Mouse (Mus musculus): Measurements from ENCODE around the gene Myo18a. TPM values are rescaled to one million over a fixed set of nuclear protein-coding genes. Genes with fewer than 3 reads are reported as not detected.

The Myo18a gene
- polyA plus RNA-seq, 1 experiment, result 93.1 TPM

GRCm38 (mm10) chr11:77896011-77896410, 133.0 kb downstream of the Myo18a start:
- no peaks in the 10 kb centered on the region for H3K27me3 ChIP-seq (replicated peaks; ENCODE audit: control insufficient read depth, insufficient read depth, low read length)
- no peak for DNase-seq
- TF ChIP-seq POLR2A (IDR thresholded peaks at IDR 0.05; ENCODE audit: low read depth, low read length), result no peak
- TF ChIP-seq CTCF (conservative IDR thresholded peaks at IDR 0.05; ENCODE audit: insufficient read depth, insufficient read length, low read depth, low read length), result no peak
- H3K36me3 ChIP-seq (ENCODE audit: control insufficient read depth, insufficient read depth, low read length), result no peaks in the 10 kb centered on the region
- peaks cover 21% of the 10 kb centered on the region for H3K4me1 ChIP-seq (ENCODE audit: control insufficient read depth, insufficient read depth, low read length)
- no peak overlapping the region for H3K4me3 ChIP-seq (ENCODE audit: insufficient read depth, low read depth, low read length)
- no peak overlapping the region for H3K27ac ChIP-seq (ENCODE audit: insufficient read depth, low read depth, low read length)
- 42% methylated on average over 9 of the region's 9 CpGs for WGBS

- no peak for DNase-seq
- H3K27me3 ChIP-seq (replicated peaks; ENCODE audit: control insufficient read depth, insufficient read depth, low read length), result no peaks in the 10 kb centered on the region
- peaks cover 19% of the 10 kb centered on the region for H3K4me1 ChIP-seq (ENCODE audit: control insufficient read depth, insufficient read depth, low read length)
- TF ChIP-seq CTCF (conservative IDR thresholded peaks at IDR 0.05; ENCODE audit: insufficient read depth, insufficient read length, low read depth, low read length) (no peak), POLR2A (IDR thresholded peaks at IDR 0.05; ENCODE audit: low read depth, low read length) (no peak)
- H3K36me3 ChIP-seq (ENCODE audit: control insufficient read depth, insufficient read depth, low read length), result no peaks in the 10 kb centered on the region
- H3K27ac ChIP-seq (ENCODE audit: insufficient read depth, low read depth, low read length), result no peak overlapping the region
- no peak overlapping the region for H3K4me3 ChIP-seq (ENCODE audit: insufficient read depth, low read depth, low read length)
- 55% methylated on average over 6 of the region's 6 CpGs for WGBS
Observed at GRCm38 (mm10) chr11:77896480-77896819, 133.4 kb downstream of the Myo18a start.

- H3K4me1 ChIP-seq (ENCODE audit: control insufficient read depth, insufficient read depth, low read length), result peaks cover 21% of the 10 kb centered on the region
- H3K27ac ChIP-seq (ENCODE audit: insufficient read depth, low read depth, low read length), result no peak overlapping the region
- no peaks in the 10 kb centered on the region for H3K27me3 ChIP-seq (replicated peaks; ENCODE audit: control insufficient read depth, insufficient read depth, low read length)
- no peak for DNase-seq
- 43% methylated on average over 23 of the region's 23 CpGs for WGBS
- H3K36me3 ChIP-seq (ENCODE audit: control insufficient read depth, insufficient read depth, low read length), result no peaks in the 10 kb centered on the region
- no peak overlapping the region for H3K4me3 ChIP-seq (ENCODE audit: insufficient read depth, low read depth, low read length)
- no peak for TF ChIP-seq CTCF (conservative IDR thresholded peaks at IDR 0.05; ENCODE audit: insufficient read depth, insufficient read length, low read depth, low read length)
- TF ChIP-seq POLR2A (IDR thresholded peaks at IDR 0.05; ENCODE audit: low read depth, low read length), result no peak
Observed at GRCm38 (mm10) chr11:77896820-77897805, 134.1 kb downstream of the Myo18a start.

- Histone ChIP-seq H3K27ac (ENCODE audit: insufficient read depth, low read depth, low read length) (no peak overlapping the region), H3K36me3 (ENCODE audit: control insufficient read depth, insufficient read depth, low read length) (no peaks in the 10 kb centered on the region), H3K27me3 (replicated peaks; ENCODE audit: control insufficient read depth, insufficient read depth, low read length) (no peaks in the 10 kb centered on the region), H3K4me3 (ENCODE audit: insufficient read depth, low read depth, low read length) (no peak overlapping the region), H3K4me1 (ENCODE audit: control insufficient read depth, insufficient read depth, low read length) (peaks cover 7% of the 10 kb centered on the region)
- no peak for DNase-seq
- TF ChIP-seq POLR2A (IDR thresholded peaks at IDR 0.05; ENCODE audit: low read depth, low read length) (no peak), CTCF (conservative IDR thresholded peaks at IDR 0.05; ENCODE audit: insufficient read depth, insufficient read length, low read depth, low read length) (no peak)
- WGBS, result 91% methylated on average over 3 of the region's 3 CpGs
Observed at GRCm38 (mm10) chr11:77900187-77900586, 137.1 kb downstream of the Myo18a start.

- TF ChIP-seq POLR2A (IDR thresholded peaks at IDR 0.05; ENCODE audit: low read depth, low read length), result no peak
- TF ChIP-seq CTCF (conservative IDR thresholded peaks at IDR 0.05; ENCODE audit: insufficient read depth, insufficient read length, low read depth, low read length), result no peak
- no peak overlapping the region for H3K27ac ChIP-seq (ENCODE audit: insufficient read depth, low read depth, low read length)
- H3K27me3 ChIP-seq (replicated peaks; ENCODE audit: control insufficient read depth, insufficient read depth, low read length), result no peaks in the 10 kb centered on the region
- 83% methylated on average over 4 of the region's 4 CpGs for WGBS
- H3K4me1 ChIP-seq (ENCODE audit: control insufficient read depth, insufficient read depth, low read length), result peaks cover 3% of the 10 kb centered on the region; the same call in 1 of the 2 replicates
- H3K36me3 ChIP-seq (ENCODE audit: control insufficient read depth, insufficient read depth, low read length), result no peaks in the 10 kb centered on the region
- H3K4me3 ChIP-seq (ENCODE audit: insufficient read depth, low read depth, low read length), result no peak overlapping the region
- DNase-seq, result no peak
Observed at GRCm38 (mm10) chr11:77900696-77901095, 137.7 kb downstream of the Myo18a start.

- no peak for TF ChIP-seq POLR2A (IDR thresholded peaks at IDR 0.05; ENCODE audit: low read depth, low read length)
- no peak for TF ChIP-seq CTCF (conservative IDR thresholded peaks at IDR 0.05; ENCODE audit: insufficient read depth, insufficient read length, low read depth, low read length)
Observed at GRCm38 (mm10) chr11:77901366-77901765, 138.3 kb downstream of the Myo18a start.

GRCm38 (mm10) chr11:77901775-77902355, 138.8 kb downstream of the Myo18a start:
- Histone ChIP-seq H3K27ac (ENCODE audit: insufficient read depth, low read depth, low read length) (peak overlapping the region; percentile 7; the same call in 1 of the 2 replicates), H3K27me3 (replicated peaks; ENCODE audit: control insufficient read depth, insufficient read depth, low read length) (no peaks in the 10 kb centered on the region), H3K4me3 (ENCODE audit: insufficient read depth, low read depth, low read length) (no peak overlapping the region), H3K4me1 (ENCODE audit: control insufficient read depth, insufficient read depth, low read length) (peaks cover 3% of the 10 kb centered on the region; the same call in 1 of the 2 replicates), H3K36me3 (ENCODE audit: control insufficient read depth, insufficient read depth, low read length) (no peaks in the 10 kb centered on the region)
- DNase-seq, result peak; percentile 54
- TF ChIP-seq CTCF (conservative IDR thresholded peaks at IDR 0.05; ENCODE audit: insufficient read depth, insufficient read length, low read depth, low read length) (no peak), POLR2A (IDR thresholded peaks at IDR 0.05; ENCODE audit: low read depth, low read length) (no peak)
- WGBS, result 48% methylated on average over 8 of the region's 8 CpGs

More at GRCm38 (mm10) chr11:77901366-77901765, 138.3 kb downstream of the Myo18a start:
- no peaks in the 10 kb centered on the region for H3K27me3 ChIP-seq (replicated peaks; ENCODE audit: control insufficient read depth, insufficient read depth, low read length)
- peaks cover 3% of the 10 kb centered on the region; the same call in 1 of the 2 replicates for H3K4me1 ChIP-seq (ENCODE audit: control insufficient read depth, insufficient read depth, low read length)
- peak overlapping the region; percentile 7; the same call in 1 of the 2 replicates for H3K27ac ChIP-seq (ENCODE audit: insufficient read depth, low read depth, low read length)
- H3K4me3 ChIP-seq (ENCODE audit: insufficient read depth, low read depth, low read length), result no peak overlapping the region
- H3K36me3 ChIP-seq (ENCODE audit: control insufficient read depth, insufficient read depth, low read length), result no peaks in the 10 kb centered on the region
- DNase-seq, result no peak
- WGBS, result 67% methylated on average over 5 of the region's 5 CpGs

Measured in kidney, adult 2 months (tissue).